Mouse (Mus musculus) ES-Bruce4 (cell line): ENCODE data around the gene Apoc4.
A peak's percentile ranks its signal among the peaks of the same experiment; 100 is the strongest.

Experiments used
- CTCF ChIP-seq: IDR thresholded peaks from one replicate; pipeline ENCODE4 v1.8.1; 2011; ENCODE audit warnings: low read depth, low read length
- POLR2A ChIP-seq: IDR thresholded peaks from one replicate; pipeline ENCODE4 v1.8.1; 2011; ENCODE audit warnings: low read length; ENCODE audit not compliant: insufficient read depth

- TF ChIP-seq POLR2A = no peak
- TF ChIP-seq CTCF = peak; percentile 91
These were observed 12.1 kb downstream of the Apoc4 start for GRCm38 (mm10) chr7:19668947-19669721.
